Mouse (Mus musculus): ENCODE data around the gene Synj2. TPM values are rescaled to one million over a fixed set of nuclear protein-coding genes. Genes with fewer than 3 reads are reported as not detected.

Gene Synj2
- total and polyA plus RNA-seq, 3 experiments: 21.2 to 58.1 (median 43.7) TPM

- no peaks in the 10 kb centered on the region for H3K36me3 ChIP-seq (ENCODE audit: control insufficient read depth, insufficient read depth, low read length)
- no peaks in the 10 kb centered on the region for H3K4me1 ChIP-seq (ENCODE audit: control insufficient read depth, insufficient read depth, low read length)
- intact Hi-C loops (cut with DNase I): no loop called here
- no peak overlapping the region for H3K9ac ChIP-seq (ENCODE audit: low read depth, low read length)
- 82% methylated on average over 12 of the region's 12 CpGs for WGBS
- H3K27ac ChIP-seq: no peak overlapping the region
- no peak for TF ChIP-seq CTCF (IDR thresholded peaks at IDR 0.05)
- no peaks in the 10 kb centered on the region for H3K79me2 ChIP-seq (replicated peaks; ENCODE audit: control insufficient read depth, insufficient read depth, low read length)
- H3K27me3 ChIP-seq (ENCODE audit: control insufficient read depth, insufficient read depth, low read length): no peaks in the 10 kb centered on the region
- DNase-seq: no peak
- no peak overlapping the region for H3K4me3 ChIP-seq
These were observed 29.5 kb upstream of the Synj2 start for GRCm38 (mm10) chr17:5911591-5911990.

- no peak overlapping the region for H3K27ac ChIP-seq
- TF ChIP-seq POLR2A (IDR thresholded peaks at IDR 0.05; ENCODE audit: insufficient read depth, low read depth, low read length) (no peak), CTCF (IDR thresholded peaks at IDR 0.05) (no peak), EP300 (IDR thresholded peaks at IDR 0.05; ENCODE audit: insufficient read depth, low read depth, low read length) (no peak)
- intact Hi-C loops (cut with DNase I): no loop called here
- H3K4me3 ChIP-seq: no peak overlapping the region
- H3K79me2 ChIP-seq (replicated peaks; ENCODE audit: control insufficient read depth, insufficient read depth, low read length): no peaks in the 10 kb centered on the region
- no peaks in the 10 kb centered on the region for H3K27me3 ChIP-seq (ENCODE audit: control insufficient read depth, insufficient read depth, low read length)
- WGBS: 95% methylated on average over 4 of the region's 4 CpGs
- no peaks in the 10 kb centered on the region for H3K36me3 ChIP-seq (ENCODE audit: control insufficient read depth, insufficient read depth, low read length)
- no peak for DNase-seq
- no peak overlapping the region for H3K9ac ChIP-seq (ENCODE audit: low read depth, low read length)
- H3K4me1 ChIP-seq (ENCODE audit: control insufficient read depth, insufficient read depth, low read length): no peaks in the 10 kb centered on the region
These were observed 28.3 kb upstream of the Synj2 start for GRCm38 (mm10) chr17:5912797-5913196.

GRCm38 (mm10) chr17:5914217-5914616, 26.9 kb upstream of the Synj2 start:
- no peaks in the 10 kb centered on the region for H3K79me2 ChIP-seq (replicated peaks; ENCODE audit: control insufficient read depth, insufficient read depth, low read length)
- H3K36me3 ChIP-seq (ENCODE audit: control insufficient read depth, insufficient read depth, low read length): no peaks in the 10 kb centered on the region
- no peaks in the 10 kb centered on the region for H3K4me1 ChIP-seq (ENCODE audit: control insufficient read depth, insufficient read depth, low read length)
- H3K27me3 ChIP-seq (ENCODE audit: control insufficient read depth, insufficient read depth, low read length): no peaks in the 10 kb centered on the region
- no peak overlapping the region for H3K9ac ChIP-seq (ENCODE audit: low read depth, low read length)
- intact Hi-C loops (cut with DNase I): no loop called here
- DNase-seq: peak; percentile 40 to 59
- H3K27ac ChIP-seq: no peak overlapping the region
- 48% methylated on average over 5 of the region's 5 CpGs for WGBS
- no peak overlapping the region for H3K4me3 ChIP-seq
- TF ChIP-seq POLR2A (IDR thresholded peaks at IDR 0.05; ENCODE audit: insufficient read depth, low read depth, low read length): no peak
- TF ChIP-seq EP300 (IDR thresholded peaks at IDR 0.05; ENCODE audit: insufficient read depth, low read depth, low read length): 0 out of 2 replicates have a peak, but pooled peaks have one; percentile 14

GRCm38 (mm10) chr17:5921954-5922353, 19.1 kb upstream of the Synj2 start:
- intact Hi-C loops (cut with DNase I): no loop called here
- WGBS: 86% methylated on average over 8 of the region's 8 CpGs
- no peak overlapping the region for H3K27ac ChIP-seq
- H3K4me3 ChIP-seq: no peak overlapping the region
- H3K36me3 ChIP-seq (ENCODE audit: control insufficient read depth, insufficient read depth, low read length): no peaks in the 10 kb centered on the region
- H3K4me1 ChIP-seq (ENCODE audit: control insufficient read depth, insufficient read depth, low read length): no peaks in the 10 kb centered on the region
- H3K9ac ChIP-seq (ENCODE audit: low read depth, low read length): no peak overlapping the region
- H3K27me3 ChIP-seq (ENCODE audit: control insufficient read depth, insufficient read depth, low read length): no peaks in the 10 kb centered on the region
- no peak for DNase-seq
- no peaks in the 10 kb centered on the region for H3K79me2 ChIP-seq (replicated peaks; ENCODE audit: control insufficient read depth, insufficient read depth, low read length)
- no peak for TF ChIP-seq EP300 (IDR thresholded peaks at IDR 0.05; ENCODE audit: insufficient read depth, low read depth, low read length)

GRCm38 (mm10) chr17:5923281-5923680, 17.8 kb upstream of the Synj2 start:
- H3K9ac ChIP-seq (ENCODE audit: low read depth, low read length): no peak overlapping the region
- H3K27me3 ChIP-seq (ENCODE audit: control insufficient read depth, insufficient read depth, low read length): no peaks in the 10 kb centered on the region
- H3K4me1 ChIP-seq (ENCODE audit: control insufficient read depth, insufficient read depth, low read length): no peaks in the 10 kb centered on the region
- no peak for DNase-seq
- no peak for TF ChIP-seq EP300 (IDR thresholded peaks at IDR 0.05; ENCODE audit: insufficient read depth, low read depth, low read length)
- peak; percentile 71 for TF ChIP-seq CTCF (IDR thresholded peaks at IDR 0.05)
- no peaks in the 10 kb centered on the region for H3K36me3 ChIP-seq (ENCODE audit: control insufficient read depth, insufficient read depth, low read length)
- intact Hi-C loops (cut with DNase I): no loop called here
- H3K27ac ChIP-seq: no peak overlapping the region
- no peaks in the 10 kb centered on the region for H3K79me2 ChIP-seq (replicated peaks; ENCODE audit: control insufficient read depth, insufficient read depth, low read length)
- 79% methylated on average over 9 of the region's 9 CpGs for WGBS
- no peak overlapping the region for H3K4me3 ChIP-seq

GRCm38 (mm10) chr17:5924238-5924637, 16.8 kb upstream of the Synj2 start:
- no peaks in the 10 kb centered on the region for H3K79me2 ChIP-seq (replicated peaks; ENCODE audit: control insufficient read depth, insufficient read depth, low read length)
- WGBS: 81% methylated on average over 8 of the region's 8 CpGs

GRCm38 (mm10) chr17:5926710-5927109, 14.4 kb upstream of the Synj2 start:
- Histone ChIP-seq H3K27ac (no peak overlapping the region), H3K4me1 (ENCODE audit: control insufficient read depth, insufficient read depth, low read length) (no peaks in the 10 kb centered on the region), H3K36me3 (ENCODE audit: control insufficient read depth, insufficient read depth, low read length) (no peaks in the 10 kb centered on the region), H3K9ac (ENCODE audit: low read depth, low read length) (no peak overlapping the region), H3K4me3 (no peak overlapping the region), H3K79me2 (replicated peaks; ENCODE audit: control insufficient read depth, insufficient read depth, low read length) (no peaks in the 10 kb centered on the region), H3K27me3 (ENCODE audit: control insufficient read depth, insufficient read depth, low read length) (no peaks in the 10 kb centered on the region)
- intact Hi-C loops (cut with DNase I): no loop called here
- DNase-seq: no peak
- TF ChIP-seq EP300 (IDR thresholded peaks at IDR 0.05; ENCODE audit: insufficient read depth, low read depth, low read length) (no peak), POLR2A (IDR thresholded peaks at IDR 0.05; ENCODE audit: insufficient read depth, low read depth, low read length) (no peak), CTCF (IDR thresholded peaks at IDR 0.05) (no peak)
- 83% methylated on average over 7 of the region's 7 CpGs for WGBS

More at GRCm38 (mm10) chr17:5924238-5924637, 16.8 kb upstream of the Synj2 start:
- Histone ChIP-seq H3K36me3 (ENCODE audit: control insufficient read depth, insufficient read depth, low read length) (no peaks in the 10 kb centered on the region), H3K9ac (ENCODE audit: low read depth, low read length) (no peak overlapping the region), H3K4me3 (no peak overlapping the region), H3K4me1 (ENCODE audit: control insufficient read depth, insufficient read depth, low read length) (no peaks in the 10 kb centered on the region), H3K27me3 (ENCODE audit: control insufficient read depth, insufficient read depth, low read length) (no peaks in the 10 kb centered on the region), H3K27ac (no peak overlapping the region)
- TF ChIP-seq POLR2A (IDR thresholded peaks at IDR 0.05; ENCODE audit: insufficient read depth, low read depth, low read length) (no peak), EP300 (IDR thresholded peaks at IDR 0.05; ENCODE audit: insufficient read depth, low read depth, low read length) (no peak), CTCF (IDR thresholded peaks at IDR 0.05) (no peak)
- intact Hi-C loops (cut with DNase I): no loop called here
- DNase-seq: no peak

Measured in heart, adult 2 months (tissue).